Mouse (Mus musculus) kidney, adult 2 months (tissue): ENCODE data around the gene Donson.

Experiments used
- CTCF ChIP-seq: fragments of 200-500 bp; conservative IDR thresholded peaks from 2 replicates; pipeline ENCODE4 v1.5.1; 2011; ENCODE audit warnings: low read depth, mild to moderate bottlenecking, control low read depth, low read length, moderate library complexity, mixed read lengths; ENCODE audit not compliant: insufficient read depth, insufficient read length
- POLR2A ChIP-seq: fragments of 200-500 bp; IDR thresholded peaks from one replicate; pipeline ENCODE4 v1.6.1; 2011; ENCODE audit warnings: low read depth, low read length, control low read depth

DNA sequence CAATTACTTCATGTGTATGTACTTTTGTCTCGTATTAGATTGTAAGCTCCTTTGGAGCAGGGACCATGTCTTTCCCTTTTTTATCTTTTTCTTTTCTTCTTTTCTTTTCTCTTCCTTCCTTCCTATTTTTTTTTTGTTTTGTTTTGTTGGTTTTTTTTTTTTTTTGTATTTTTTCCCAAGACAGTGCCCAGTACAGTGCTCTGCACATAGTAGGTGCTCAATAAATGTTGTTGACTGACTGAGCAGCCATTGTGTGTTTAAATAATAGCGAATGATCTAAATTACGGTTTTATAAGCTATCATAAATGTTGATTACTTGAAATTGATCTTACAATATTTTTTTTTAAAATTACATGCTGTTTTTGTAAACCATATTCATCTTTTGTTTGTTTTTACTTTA, 24.8 kb downstream of the Donson start:
- TF ChIP-seq CTCF (no peak), POLR2A (no peak)
